Mouse (Mus musculus) kidney, embryonic 16.5 days (tissue): ENCODE measurements at regions not wholly inside any gene's neighbourhood (a gene's known extent, or its start where the extent isn't known, plus 50 kb on each side); places are given as distances from the start of the nearest gene placed in this dataset.

Experiments
- ATAC-seq: fragments of 200-750 bp; cut with Nextera tagmentation; 2 replicates; pipeline ENCODE4 v1.8.0; 2017; ENCODE audit warnings: moderate TSS enrichment; ENCODE audit not compliant: low FRiP score, low TSS enrichment
- H3K27ac ChIP-seq: fragments of 300-500 bp; sonication (generic); 2 replicates; pipeline ENCODE4 v1.5.1; 2014; ENCODE audit warnings: low read length
- H3K27me3 ChIP-seq: fragments of 300-500 bp; sonication (generic); 2 replicates; pipeline ENCODE4 v1.6.1; 2014; ENCODE audit warnings: low read length, control low read depth, mixed read lengths; ENCODE audit not compliant: insufficient read depth
- H3K36me3 ChIP-seq: fragments of 300-500 bp; sonication (generic); 2 replicates; pipeline ENCODE4 v1.6.1; 2014; ENCODE audit warnings: low read length, control low read depth, mixed read lengths; ENCODE audit not compliant: insufficient read depth
- H3K4me1 ChIP-seq: fragments of 300-500 bp; sonication (generic); 2 replicates; pipeline ENCODE4 v1.6.1; 2014; ENCODE audit warnings: low read length, control low read depth, mixed read lengths; ENCODE audit not compliant: insufficient read depth
- H3K4me2 ChIP-seq: fragments of 300-500 bp; sonication (generic); replicated peaks from 2 replicates; pipeline ENCODE4 v1.6.1; 2014; ENCODE audit warnings: low read depth, low read length
- H3K4me3 ChIP-seq: fragments of 300-500 bp; sonication (generic); 2 replicates; pipeline ENCODE4 v1.5.1; 2014; ENCODE audit warnings: mild to moderate bottlenecking, low read length
- H3K9ac ChIP-seq: fragments of 300-500 bp; sonication (generic); replicated peaks from 2 replicates; pipeline ENCODE4 v1.6.1; 2014; ENCODE audit warnings: low read length
- H3K9me3 ChIP-seq: fragments of 300-500 bp; sonication (generic); 2 replicates; pipeline ENCODE4 v1.6.1; 2016; ENCODE audit warnings: low read length, control low read depth
- WGBS: fragments of 180-500 bp; shearing (Covaris S2); extraction: QIAGEN DNeasy Blood & Tissue Kit; methylation state at CpG from one replicate; pipeline ENCODE4 v1.1.7; 2014; 5-methylcytosine and 5-hydroxymethylcytosine counted together

DNA sequence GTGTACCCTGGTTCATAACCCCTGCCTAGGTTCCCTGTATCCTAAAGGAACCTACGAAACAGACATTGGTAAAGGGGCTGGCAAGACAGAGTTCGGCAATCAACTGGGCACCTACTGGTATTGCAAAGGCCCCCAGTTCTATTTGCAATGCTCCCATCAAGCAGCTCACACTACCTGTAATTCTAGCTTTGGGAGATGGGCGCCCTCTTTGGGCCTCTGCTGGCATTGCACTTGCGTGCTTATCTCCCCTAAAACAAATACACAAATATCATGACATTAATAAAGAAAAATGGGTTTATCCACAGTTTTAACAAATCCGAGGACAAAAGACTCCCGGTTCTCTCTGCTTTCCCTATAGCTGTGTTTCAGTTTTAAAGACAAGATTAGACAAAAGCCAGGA is 61.5 kb upstream of the Gm11733 start:
- ATAC-seq = no peak
- Histone ChIP-seq H3K4me1 (no peaks in the 10 kb centered on the region), H3K36me3 (no peaks in the 10 kb centered on the region), H3K4me3 (no peak overlapping the region), H3K9me3 (no peaks in the 10 kb centered on the region), H3K9ac (no peak overlapping the region), H3K27me3 (0 out of 2 replicates have a peak, but pooled peaks cover 2% of the 10 kb centered on the region), H3K27ac (no peak overlapping the region), H3K4me2 (no peak overlapping the region)
- WGBS = 86% methylated on average over 6 of the region's 6 CpGs

DNA sequence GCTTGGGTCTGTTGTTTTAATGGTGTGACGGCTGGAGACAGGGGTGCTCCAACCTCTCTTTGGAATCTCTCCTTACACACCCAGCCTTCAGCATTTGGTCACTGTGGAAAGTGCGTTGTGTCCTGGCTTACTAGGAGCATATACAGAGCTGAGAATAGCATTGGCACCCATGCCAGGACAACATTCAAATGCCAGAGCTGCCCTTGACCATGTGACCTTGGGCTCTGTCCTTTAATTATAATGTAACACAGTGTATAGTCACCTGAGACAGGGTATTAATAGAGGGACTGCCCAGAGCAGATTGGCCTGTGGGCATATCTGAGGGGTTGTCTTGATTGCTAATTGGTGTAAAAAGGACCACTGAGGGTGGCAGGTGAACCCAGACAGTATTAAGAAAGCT is 60.7 kb upstream of the Gm11733 start:
- Histone ChIP-seq H3K27me3 (0 out of 2 replicates have a peak, but pooled peaks cover 2% of the 10 kb centered on the region), H3K27ac (no peak overlapping the region), H3K4me3 (no peak overlapping the region), H3K36me3 (no peaks in the 10 kb centered on the region), H3K9me3 (no peaks in the 10 kb centered on the region), H3K9ac (no peak overlapping the region), H3K4me2 (no peak overlapping the region), H3K4me1 (no peaks in the 10 kb centered on the region)
- no peak for ATAC-seq
- 91% methylated on average over 2 of the region's 2 CpGs for WGBS

DNA sequence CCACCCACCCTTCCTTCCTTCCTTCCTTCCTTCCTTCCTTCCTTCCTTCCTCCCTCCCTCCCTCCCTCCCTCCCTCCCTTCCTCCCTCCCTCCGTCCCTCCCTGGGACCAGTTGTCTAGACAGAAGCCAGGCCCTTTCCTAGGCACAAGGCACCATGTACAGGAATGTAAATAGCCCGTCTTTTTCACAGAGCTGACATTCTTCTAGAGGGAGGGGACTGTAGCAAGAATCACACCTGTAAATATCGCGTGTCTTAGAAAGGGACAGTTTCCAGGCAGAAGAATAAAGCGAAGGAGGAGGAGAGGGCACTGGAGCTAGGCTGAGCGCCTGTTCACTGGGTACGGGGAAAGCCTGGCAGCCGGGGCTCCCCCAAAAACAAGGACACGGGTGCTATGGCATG is 58.7 kb upstream of the Gm11733 start:
- Histone ChIP-seq H3K4me1 (0 out of 2 replicates have a peak, but pooled peaks cover 7% of the 10 kb centered on the region), H3K27ac (no peak overlapping the region)

DNA sequence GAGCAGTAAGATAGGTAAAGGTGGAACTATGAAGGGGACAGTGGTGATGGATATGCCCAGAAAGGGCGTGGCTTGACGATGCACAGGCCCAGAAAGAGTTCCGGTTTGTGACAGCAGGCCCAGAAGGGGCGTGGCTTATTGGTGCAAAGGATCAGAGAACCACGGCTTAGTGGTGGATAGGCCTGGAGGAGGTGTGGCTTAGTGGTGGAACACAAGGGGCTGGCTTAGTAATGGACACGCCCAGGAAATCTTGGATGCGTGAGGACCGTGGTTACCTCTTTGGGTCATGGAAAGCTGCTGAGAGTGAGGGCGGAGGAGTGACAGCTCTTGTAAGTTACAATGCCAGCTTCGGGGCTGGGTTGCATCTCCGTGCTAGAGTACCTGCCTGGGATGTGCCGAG is 58.2 kb upstream of the Gm11733 start:
- 0 out of 2 replicates have a peak, but pooled peaks cover 8% of the 10 kb centered on the region for H3K4me1 ChIP-seq
- no peak overlapping the region for H3K27ac ChIP-seq
- H3K4me3 ChIP-seq = no peak overlapping the region
- H3K27me3 ChIP-seq = 0 out of 2 replicates have a peak, but pooled peaks cover 2% of the 10 kb centered on the region
- H3K9ac ChIP-seq = no peak overlapping the region
- no peaks in the 10 kb centered on the region for H3K36me3 ChIP-seq
- WGBS = 32% methylated on average over 12 of the region's 12 CpGs
- no peak overlapping the region for H3K4me2 ChIP-seq
- no peaks in the 10 kb centered on the region for H3K9me3 ChIP-seq
- no peak for ATAC-seq

More for the DNA sequence above, 58.7 kb upstream of the Gm11733 start:
- ATAC-seq = no peak
- Histone ChIP-seq H3K4me2 (no peak overlapping the region), H3K4me3 (no peak overlapping the region), H3K36me3 (no peaks in the 10 kb centered on the region), H3K9ac (no peak overlapping the region), H3K9me3 (no peaks in the 10 kb centered on the region), H3K27me3 (0 out of 2 replicates have a peak, but pooled peaks cover 2% of the 10 kb centered on the region)
- WGBS = 61% methylated on average over 8 of the region's 9 CpGs

DNA sequence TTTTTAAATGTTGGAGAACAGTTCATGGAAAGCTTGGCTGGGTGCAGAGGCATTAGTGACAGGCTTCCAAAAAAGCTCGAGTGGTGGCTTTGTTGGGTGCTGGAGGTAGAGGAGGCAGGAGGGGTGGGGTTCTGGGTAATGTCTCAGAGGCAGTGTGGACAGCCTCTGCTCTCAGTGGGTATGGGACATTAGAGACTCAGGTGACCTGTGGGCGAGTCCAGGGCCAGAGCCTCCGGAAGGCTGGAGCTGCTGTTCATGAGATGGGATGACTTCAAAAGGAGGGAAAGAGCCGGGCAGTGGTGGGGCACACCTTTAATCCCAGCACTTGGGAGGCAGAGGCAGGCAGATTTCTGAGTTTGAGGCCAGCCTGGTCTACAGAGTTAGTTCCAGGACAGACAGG is 57.5 kb upstream of the Gm11733 start:
- Histone ChIP-seq H3K4me2 (no peak overlapping the region), H3K27me3 (0 out of 2 replicates have a peak, but pooled peaks cover 2% of the 10 kb centered on the region), H3K27ac (no peak overlapping the region), H3K36me3 (no peaks in the 10 kb centered on the region), H3K4me1 (0 out of 2 replicates have a peak, but pooled peaks cover 8% of the 10 kb centered on the region), H3K4me3 (no peak overlapping the region), H3K9ac (no peak overlapping the region), H3K9me3 (no peaks in the 10 kb centered on the region)
- 81% methylated on average over 4 of the region's 4 CpGs for WGBS
- ATAC-seq = no peak

DNA sequence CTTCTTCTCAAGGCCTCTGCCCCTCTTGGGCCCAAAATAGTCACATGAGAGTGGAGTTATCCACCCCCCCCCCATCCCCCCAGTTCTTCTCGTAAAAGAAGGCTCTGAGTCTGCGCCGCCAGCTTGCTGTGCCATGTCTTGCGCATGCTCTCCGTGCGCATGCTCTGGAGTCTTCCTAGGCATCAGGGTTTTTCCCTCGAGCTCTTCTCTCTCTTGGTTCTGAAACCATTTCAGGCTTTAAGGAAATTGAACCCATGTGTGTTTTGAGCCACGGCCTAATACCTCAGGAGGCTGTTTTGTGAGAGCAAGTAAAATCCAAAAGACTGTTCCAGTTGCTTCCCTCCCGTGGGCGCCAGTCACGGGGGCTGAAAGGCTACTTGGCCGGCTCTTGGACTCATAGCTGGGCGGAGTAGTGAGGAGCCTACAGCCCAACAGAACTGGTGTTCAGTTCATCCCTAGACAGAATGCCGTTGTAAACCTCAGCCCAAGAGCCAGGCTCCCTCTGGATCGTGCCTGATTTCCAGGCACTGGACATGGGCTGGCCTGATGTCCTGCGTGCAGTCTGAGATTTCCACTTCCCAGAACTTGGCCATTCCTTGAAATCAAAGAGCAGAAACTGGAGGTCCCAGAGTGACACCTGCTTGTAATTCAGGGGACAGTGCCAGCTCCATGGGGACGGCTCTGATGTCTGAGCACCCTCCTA is 56.2 kb upstream of the Gm11733 start:
- Histone ChIP-seq H3K4me2 (no peak overlapping the region), H3K27me3 (0 out of 2 replicates have a peak, but pooled peaks cover 2% of the 10 kb centered on the region), H3K9me3 (no peaks in the 10 kb centered on the region), H3K4me1 (0 out of 2 replicates have a peak, but pooled peaks cover 8% of the 10 kb centered on the region), H3K27ac (no peak overlapping the region), H3K36me3 (no peaks in the 10 kb centered on the region), H3K4me3 (no peak overlapping the region), H3K9ac (no peak overlapping the region)
- no peak for ATAC-seq
- 86% methylated on average over 17 of the region's 17 CpGs for WGBS

DNA sequence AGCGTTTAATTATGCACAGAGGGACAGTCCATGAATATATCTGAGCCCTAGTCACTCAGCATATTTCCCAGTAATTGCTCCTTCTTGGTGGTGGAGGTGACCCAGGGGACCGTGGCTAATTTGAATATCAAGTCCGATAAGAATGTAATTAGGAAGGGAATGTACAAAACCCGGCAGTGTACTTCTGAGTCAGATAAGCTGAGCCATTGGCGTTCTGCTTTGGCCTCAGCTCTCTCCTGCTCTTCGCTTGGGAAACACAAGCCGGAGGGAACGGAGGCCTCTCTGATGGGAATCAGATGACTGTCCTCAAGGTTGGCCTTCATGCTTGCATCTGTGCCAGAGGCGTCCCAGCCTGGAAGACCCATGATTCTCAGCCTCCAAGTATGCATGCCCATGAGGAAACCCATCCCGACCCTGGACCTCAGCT is 54.8 kb upstream of the Gm11733 start:
- Histone ChIP-seq H3K9ac (no peak overlapping the region), H3K4me1 (0 out of 2 replicates have a peak, but pooled peaks cover 8% of the 10 kb centered on the region), H3K4me3 (no peak overlapping the region), H3K36me3 (no peaks in the 10 kb centered on the region), H3K9me3 (0 out of 2 replicates have a peak, but pooled peaks cover 2% of the 10 kb centered on the region), H3K27me3 (no peaks in the 10 kb centered on the region), H3K27ac (no peak overlapping the region), H3K4me2 (no peak overlapping the region)
- WGBS = 68% methylated on average over 10 of the region's 10 CpGs
- ATAC-seq = no peak

DNA sequence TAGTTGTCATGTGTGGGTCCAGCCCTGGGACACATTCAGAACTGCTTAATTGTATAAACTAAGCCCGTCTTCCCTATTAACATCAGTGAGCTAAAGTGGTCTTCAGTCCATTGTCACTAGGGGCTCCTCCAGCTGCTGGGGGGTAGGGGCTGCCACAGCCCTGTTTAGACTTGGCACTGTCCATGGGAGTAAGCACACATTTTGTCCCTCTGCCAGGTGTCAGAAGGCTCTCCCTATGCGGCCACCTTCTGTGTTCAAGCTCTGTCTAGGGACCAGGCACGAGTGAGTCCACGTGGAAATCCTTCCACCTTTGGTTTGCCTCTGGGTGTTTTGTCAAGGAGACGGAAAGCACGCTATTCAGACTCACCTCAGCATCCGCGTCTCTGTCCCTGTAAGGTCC is 54.3 kb upstream of the Gm11733 start:
- Histone ChIP-seq H3K4me3 (no peak overlapping the region), H3K27me3 (no peaks in the 10 kb centered on the region), H3K4me2 (no peak overlapping the region), H3K9me3 (0 out of 2 replicates have a peak, but pooled peaks cover 2% of the 10 kb centered on the region), H3K27ac (no peak overlapping the region), H3K9ac (no peak overlapping the region), H3K4me1 (0 out of 2 replicates have a peak, but pooled peaks cover 8% of the 10 kb centered on the region), H3K36me3 (no peaks in the 10 kb centered on the region)
- ATAC-seq = no peak
- WGBS = 35% methylated on average over 8 of the region's 8 CpGs

DNA sequence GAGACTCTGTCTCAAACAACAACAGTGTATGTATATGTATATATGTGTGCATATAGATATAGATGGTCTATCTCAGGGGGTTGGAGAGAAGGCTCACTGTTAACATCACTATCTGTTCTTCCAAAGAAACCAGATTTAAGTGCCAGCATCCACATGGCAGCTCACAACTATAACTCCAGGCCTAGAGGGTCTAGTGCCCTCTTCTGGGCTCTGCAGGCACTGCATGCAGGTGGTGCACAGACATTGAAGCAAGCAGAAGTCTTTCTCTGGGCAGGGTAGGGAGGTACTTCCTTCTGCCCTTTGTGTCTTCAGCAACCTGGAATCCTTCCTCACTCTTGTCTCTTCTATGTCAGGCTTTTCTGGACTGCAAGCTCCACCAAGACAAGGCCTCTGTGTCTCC is 50.1 kb upstream of the Gm11733 start:
- H3K9me3 ChIP-seq = 0 out of 2 replicates have a peak, but pooled peaks cover 2% of the 10 kb centered on the region
- ATAC-seq = no peak
- H3K27ac ChIP-seq = no peak overlapping the region
- no peak overlapping the region for H3K9ac ChIP-seq
- H3K36me3 ChIP-seq = no peaks in the 10 kb centered on the region
- H3K4me1 ChIP-seq = peaks cover 19% of the 10 kb centered on the region
- 0 out of 2 replicates have a peak, but pooled peaks cover 3% of the 10 kb centered on the region for H3K27me3 ChIP-seq
- H3K4me2 ChIP-seq = no peak overlapping the region
- H3K4me3 ChIP-seq = no peak overlapping the region
